Mouse (Mus musculus) cerebellum, postnatal 25 days (tissue): ENCODE results near the gene Pcif1.

Source experiments
- DNase-seq, 2 experiments: peaks; one replicate each; pipeline ENCODE4 v3.0.0; 2021; ENCODE audit warnings: mixed read lengths in 2 of 2

Gene Pcif1

GRCm38 (mm10) chr2:164894048-164894447 is 14.9 kb downstream of the Pcif1 start:
- peak in 1 of 2 experiments; percentile 45 for DNase-seq

- DNase-seq: no peak
These were observed 15.5 kb downstream of the Pcif1 start for GRCm38 (mm10) chr2:164894644-164895043.

- DNase-seq: peak in 1 of 2 experiments; percentile 66
These were observed 16.8 kb downstream of the Pcif1 start for GRCm38 (mm10) chr2:164895885-164896284.

GRCm38 (mm10) chr2:164898008-164898407 is 18.9 kb downstream of the Pcif1 start:
- DNase-seq: peak in 1 of 2 experiments; percentile 34

GRCm38 (mm10) chr2:164899034-164899433 is 19.9 kb downstream of the Pcif1 start:
- no peak for DNase-seq

- no peak for DNase-seq
These were observed 20.8 kb downstream of the Pcif1 start for GRCm38 (mm10) chr2:164899723-164900459.

- DNase-seq: peak; percentile 50 to 63
These were observed 22.3 kb downstream of the Pcif1 start for GRCm38 (mm10) chr2:164901380-164901779.

GRCm38 (mm10) chr2:164903496-164903895 is 24.4 kb downstream of the Pcif1 start:
- no peak for DNase-seq

GRCm38 (mm10) chr2:164906071-164906470 is 27.0 kb downstream of the Pcif1 start:
- no peak for DNase-seq

GRCm38 (mm10) chr2:164907511-164907910 is 28.4 kb downstream of the Pcif1 start:
- DNase-seq: peak in 1 of 2 experiments; percentile 16

GRCm38 (mm10) chr2:164908011-164908410 is 28.9 kb downstream of the Pcif1 start:
- DNase-seq: no peak

- no peak for DNase-seq
These were observed 30.0 kb downstream of the Pcif1 start for GRCm38 (mm10) chr2:164909100-164909499.

GRCm38 (mm10) chr2:164909542-164909941 is 30.4 kb downstream of the Pcif1 start:
- peak in 1 of 2 experiments; percentile 50 for DNase-seq

GRCm38 (mm10) chr2:164910360-164911061 is 31.4 kb downstream of the Pcif1 start:
- no peak for DNase-seq

GRCm38 (mm10) chr2:164911086-164912048 is 32.3 kb downstream of the Pcif1 start, which contains the start of gene Zfp335:
TSS of gene Zfp335 (minus strand) at chr2:164911757.
- peak; percentile 96 to 97 for DNase-seq

- peak in 1 of 2 experiments; percentile 43 for DNase-seq
These were observed 33.0 kb downstream of the Pcif1 start for GRCm38 (mm10) chr2:164912151-164912550.

- DNase-seq: no peak
These were observed 33.8 kb downstream of the Pcif1 start for GRCm38 (mm10) chr2:164912749-164913427.

- peak in 1 of 2 experiments; percentile 33 for DNase-seq
These were observed 34.3 kb downstream of the Pcif1 start for GRCm38 (mm10) chr2:164913428-164913786.

GRCm38 (mm10) chr2:164916820-164917219 is 37.7 kb downstream of the Pcif1 start:
- no peak for DNase-seq

GRCm38 (mm10) chr2:164917371-164917770 is 38.3 kb downstream of the Pcif1 start:
- no peak for DNase-seq

- peak in 1 of 2 experiments; percentile 59 for DNase-seq
These were observed 39.2 kb downstream of the Pcif1 start for GRCm38 (mm10) chr2:164918325-164918724.

GRCm38 (mm10) chr2:164921984-164922383 is 42.9 kb downstream of the Pcif1 start:
- no peak for DNase-seq
